Mouse (Mus musculus): ENCODE results near the gene Palm3.
"Not testable (repeated sequence)": the region's sequence is repeated elsewhere in the genome, so short reads cannot be mapped to it uniquely, and the experiment has no call there.

The Palm3 gene

GRCm38 (mm10) chr8:83998231-83999056 is 22.8 kb upstream of the Palm3 start:
- peak; percentile 72 to 73 for DNase-seq

GRCm38 (mm10) chr8:83999057-83999705 is 22.1 kb upstream of the Palm3 start:
- no peak for DNase-seq

- DNase-seq: no peak
These were observed 21.4 kb upstream of the Palm3 start for GRCm38 (mm10) chr8:83999825-84000224.

- DNase-seq: peak in 1 of 2 experiments; percentile 32
These were observed 19.8 kb upstream of the Palm3 start, which contains the start of gene 1700067K01Rik for GRCm38 (mm10) chr8:84001281-84002000. Gene 1700067K01Rik, plus strand, starts transcription at chr8:84001502.

- no peak for DNase-seq
These were observed 18.2 kb upstream of the Palm3 start for GRCm38 (mm10) chr8:84002957-84003611.

- no peak for DNase-seq
These were observed 17.5 kb upstream of the Palm3 start for GRCm38 (mm10) chr8:84003612-84004246.

GRCm38 (mm10) chr8:84004533-84005201 is 16.6 kb upstream of the Palm3 start:
- peak; percentile 93 to 96 for DNase-seq

- DNase-seq: not testable (repeated sequence)
These were observed 15.8 kb upstream of the Palm3 start for GRCm38 (mm10) chr8:84005502-84005901.

- DNase-seq: no peak
These were observed 12.9 kb upstream of the Palm3 start for GRCm38 (mm10) chr8:84008362-84008761.

GRCm38 (mm10) chr8:84009876-84010275 is 11.4 kb upstream of the Palm3 start:
- peak; percentile 74 to 79 for DNase-seq

- DNase-seq: peak; percentile 67 to 77
These were observed 10.4 kb upstream of the Palm3 start for GRCm38 (mm10) chr8:84010625-84011611.

- DNase-seq: no peak
These were observed 9.4 kb upstream of the Palm3 start, which contains the start of gene 2210011C24Rik for GRCm38 (mm10) chr8:84011705-84012498. Gene 2210011C24Rik, minus strand, starts transcription at chr8:84012171.

GRCm38 (mm10) chr8:84012499-84013165 is 8.6 kb upstream of the Palm3 start:
- no peak for DNase-seq

GRCm38 (mm10) chr8:84015833-84016232 is 5.4 kb upstream of the Palm3 start:
- DNase-seq: no peak

GRCm38 (mm10) chr8:84019738-84020137 is 1.5 kb upstream of the Palm3 start:
- no peak for DNase-seq

- no peak for DNase-seq
These were observed 298 bp downstream of the Palm3 start for GRCm38 (mm10) chr8:84021569-84021968.

- DNase-seq: no peak
These were observed 1.8 kb downstream of the Palm3 start for GRCm38 (mm10) chr8:84023085-84023484.

GRCm38 (mm10) chr8:84023631-84024030 is 2.4 kb downstream of the Palm3 start:
- DNase-seq: no peak

GRCm38 (mm10) chr8:84024171-84024570 is 2.9 kb downstream of the Palm3 start:
- peak; percentile 66 to 67 for DNase-seq
